Mouse (Mus musculus) kidney, postnatal 14 days (tissue): ENCODE results near the gene Gm37240.

Source experiments
- DNase-seq: peaks from one replicate; pipeline ENCODE4 v3.0.0; 2022; ENCODE audit warnings: mixed read lengths

Gene Gm37240

DNA sequence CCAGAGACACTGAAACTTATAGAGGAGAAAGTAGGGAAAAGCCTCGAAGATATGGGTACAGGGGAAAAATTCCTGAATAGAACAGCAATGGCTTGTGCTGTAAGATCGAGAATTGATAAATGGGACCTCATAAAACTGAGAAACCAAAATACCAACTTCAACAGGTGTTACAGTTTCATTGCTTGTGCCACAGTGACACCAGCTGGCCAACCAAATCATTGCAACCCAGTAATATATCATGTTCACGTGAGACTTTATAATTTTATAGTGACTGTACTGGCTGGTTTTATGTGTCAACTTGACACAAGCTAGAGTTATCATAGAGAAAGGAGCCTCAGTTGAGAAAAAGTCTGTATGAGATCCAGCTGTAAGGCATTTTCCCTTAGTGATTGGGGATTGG, 1344.9 kb downstream of the Gm37240 start:
- peak; percentile 63 for DNase-seq

DNA sequence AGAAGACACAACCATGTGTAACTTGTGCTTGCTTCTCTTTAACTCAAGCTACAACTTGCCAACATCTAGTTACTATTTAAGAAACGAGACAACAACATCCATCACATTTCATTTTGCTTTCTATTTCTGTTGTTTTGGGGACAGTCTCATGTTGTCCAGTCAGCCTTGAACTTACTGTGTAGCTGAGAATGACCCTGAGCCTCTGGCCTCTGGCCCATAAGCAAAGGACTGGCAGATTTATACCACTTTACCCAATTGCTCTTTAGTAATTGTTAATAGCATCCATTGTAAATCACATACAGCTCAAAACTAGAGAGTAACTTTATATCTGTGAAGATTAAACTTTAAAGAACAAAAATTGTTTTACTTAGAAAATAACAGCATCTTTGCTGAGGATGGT, 1345.4 kb downstream of the Gm37240 start:
- no peak for DNase-seq

DNA sequence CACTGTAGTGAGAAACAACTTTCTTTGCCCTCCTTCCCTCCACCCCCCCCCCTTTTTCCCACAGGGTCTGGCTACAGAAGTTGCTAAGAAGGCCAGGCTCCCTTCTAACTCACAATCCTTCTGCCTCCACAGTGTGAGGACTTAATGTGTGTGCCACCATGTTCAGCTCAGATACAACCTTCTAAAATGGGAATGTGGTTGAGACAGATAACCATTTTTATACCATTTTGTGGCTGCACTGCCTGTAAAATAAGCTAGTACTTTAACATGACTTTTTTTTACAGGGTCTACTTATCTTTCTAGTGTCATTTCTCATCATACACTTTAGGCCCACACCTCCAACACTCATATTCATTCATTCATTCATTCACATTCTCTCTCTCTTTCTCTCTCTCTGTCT, 1346.7 kb downstream of the Gm37240 start:
- DNase-seq = no peak

DNA sequence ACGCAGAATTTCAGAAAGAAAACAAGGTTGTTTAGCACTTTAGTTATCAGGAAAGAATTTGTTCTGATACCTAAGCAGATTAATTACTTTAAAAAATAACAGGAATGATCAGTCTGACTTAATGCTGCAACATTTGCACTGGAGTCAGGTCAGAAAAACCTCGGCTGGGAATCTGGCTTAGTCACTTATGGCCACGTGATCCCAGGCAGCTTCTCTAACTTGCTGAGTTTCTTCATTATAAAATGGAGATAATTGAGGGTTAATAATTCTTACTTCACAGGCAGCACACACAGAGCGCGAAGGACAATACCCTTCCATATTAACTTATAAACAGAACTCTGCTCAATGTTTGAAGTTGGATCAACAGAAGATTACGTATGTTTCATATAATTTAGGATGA, 1350.3 kb downstream of the Gm37240 start:
- DNase-seq = no peak

DNA sequence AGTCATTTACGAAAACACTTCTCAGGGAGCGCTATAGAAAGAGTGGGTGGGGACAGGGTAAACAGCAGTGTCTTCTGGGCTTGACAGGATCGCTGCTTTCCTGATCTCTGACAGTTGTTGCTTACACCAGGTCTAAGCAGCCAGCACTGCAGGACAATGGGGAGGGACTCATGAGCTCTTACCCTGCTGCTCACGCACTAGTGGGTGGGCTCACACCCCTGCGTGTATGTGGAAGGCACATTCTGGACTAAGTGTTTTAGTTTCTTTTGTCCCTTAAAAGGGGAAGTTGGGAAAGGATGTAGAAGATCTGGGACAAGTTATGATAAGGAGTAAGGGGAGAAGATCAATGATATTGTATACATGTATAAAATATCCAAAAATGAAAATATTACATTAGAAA, 1354.1 kb downstream of the Gm37240 start:
- DNase-seq = no peak

DNA sequence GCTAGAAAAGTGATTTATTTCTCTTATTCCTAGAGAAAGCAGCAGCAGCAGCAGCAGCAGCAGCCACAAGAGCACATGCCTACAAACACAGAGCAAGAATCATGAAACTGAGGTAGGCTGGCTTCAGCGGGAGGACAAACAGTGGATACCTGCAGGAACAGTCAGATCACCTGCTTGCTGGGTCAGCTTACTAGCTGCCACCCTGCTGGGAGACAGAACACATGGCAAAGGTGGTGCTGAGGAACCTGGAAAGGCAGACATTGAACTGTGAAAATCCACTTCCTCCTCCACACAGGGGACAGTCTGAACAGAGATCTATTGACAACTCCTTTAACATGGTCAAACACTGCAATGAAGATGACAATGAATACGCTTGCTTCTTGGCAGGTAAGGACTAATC, 1358.3 kb downstream of the Gm37240 start:
- no peak for DNase-seq

DNA sequence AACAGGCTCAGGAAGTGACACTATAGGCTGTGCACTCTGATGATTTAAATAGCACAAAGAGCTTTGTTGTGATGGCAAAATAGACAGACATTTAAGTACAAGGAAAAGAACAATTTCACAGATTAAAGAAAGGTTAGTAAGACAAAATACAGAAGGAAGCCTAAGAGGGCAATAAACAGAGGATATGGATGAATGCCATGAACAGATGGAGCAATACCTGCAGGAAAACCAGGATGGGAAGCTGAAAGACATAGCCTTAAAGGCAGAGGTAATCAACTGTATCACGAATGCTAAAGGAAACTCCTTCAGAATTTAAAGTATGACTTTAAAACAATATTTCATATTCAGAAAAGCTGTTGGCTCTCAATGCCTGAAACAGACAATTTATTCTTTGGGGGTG, 1362.4 kb downstream of the Gm37240 start:
- DNase-seq = no peak

DNA sequence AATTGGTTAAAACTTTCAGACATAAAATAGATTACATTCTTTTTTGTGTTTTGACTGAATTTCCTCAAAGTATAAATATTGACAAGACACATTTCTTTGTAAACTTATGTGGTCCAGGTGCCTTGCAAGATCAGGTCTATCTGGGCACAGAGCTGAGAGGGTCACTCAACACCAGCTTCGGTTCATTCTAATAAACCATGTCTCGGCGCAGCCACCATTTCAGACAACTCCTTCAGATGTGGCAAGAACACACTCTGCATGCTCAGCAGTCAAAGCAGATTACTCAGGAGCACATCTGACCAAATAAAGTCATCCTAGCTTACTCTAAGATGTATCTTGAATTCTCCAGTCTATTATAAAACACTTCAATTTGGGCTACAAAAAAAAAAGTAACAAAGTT, 1371.2 kb downstream of the Gm37240 start:
- DNase-seq = no peak

DNA sequence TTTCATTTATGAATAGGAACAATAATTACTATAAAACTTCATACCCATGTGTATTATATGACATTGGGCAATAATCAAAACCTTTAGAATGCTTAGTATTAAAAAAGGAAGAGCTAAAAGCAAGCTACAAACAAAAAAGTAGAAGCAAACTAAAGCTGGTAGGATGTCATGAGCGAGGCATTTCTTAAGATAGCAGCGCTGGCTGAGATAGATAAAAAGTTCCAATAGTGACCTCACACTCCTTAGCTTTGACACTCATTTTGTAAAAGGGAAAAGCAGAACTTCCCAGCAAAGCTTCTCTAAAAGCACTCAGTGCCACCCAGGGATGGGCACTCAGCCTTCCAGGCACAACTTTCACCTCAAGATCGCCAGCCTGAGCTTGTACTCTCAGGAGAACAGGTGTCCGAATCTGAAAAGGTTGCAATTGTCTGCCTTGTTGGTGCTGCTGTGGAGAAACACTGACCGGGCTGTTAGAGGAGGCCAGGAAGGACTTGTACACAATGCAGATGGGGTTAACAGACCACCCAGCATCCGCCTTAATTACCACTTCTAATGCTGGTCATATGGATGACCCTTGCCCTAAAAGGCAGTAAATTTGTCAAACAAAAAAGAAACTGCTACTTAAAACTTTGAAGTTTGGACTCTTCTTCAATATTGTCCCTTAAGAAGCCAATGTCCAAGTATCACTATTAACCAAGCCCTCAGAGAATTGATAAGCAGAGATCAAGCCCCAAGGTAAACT, 1374.4 kb downstream of the Gm37240 start:
- DNase-seq = no peak

DNA sequence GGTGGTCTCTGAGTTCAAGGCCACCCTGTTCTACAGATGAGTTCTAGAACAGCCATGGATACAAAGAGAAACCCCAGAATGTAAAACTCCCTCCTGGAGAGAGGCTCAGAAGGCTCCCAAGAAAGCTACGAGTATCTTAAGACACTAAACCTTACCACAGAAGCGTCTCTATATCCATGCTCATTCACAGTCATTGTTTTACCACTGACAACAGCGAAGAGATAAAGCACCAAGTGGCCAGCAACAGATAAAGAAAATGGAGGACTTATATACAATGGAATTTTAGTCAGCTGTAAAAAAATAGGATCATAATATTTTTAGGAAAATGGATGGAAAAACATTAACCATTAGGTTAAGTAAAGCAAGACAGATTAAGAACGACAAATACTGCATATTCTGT, 1382.1 kb downstream of the Gm37240 start:
- no peak for DNase-seq

DNA sequence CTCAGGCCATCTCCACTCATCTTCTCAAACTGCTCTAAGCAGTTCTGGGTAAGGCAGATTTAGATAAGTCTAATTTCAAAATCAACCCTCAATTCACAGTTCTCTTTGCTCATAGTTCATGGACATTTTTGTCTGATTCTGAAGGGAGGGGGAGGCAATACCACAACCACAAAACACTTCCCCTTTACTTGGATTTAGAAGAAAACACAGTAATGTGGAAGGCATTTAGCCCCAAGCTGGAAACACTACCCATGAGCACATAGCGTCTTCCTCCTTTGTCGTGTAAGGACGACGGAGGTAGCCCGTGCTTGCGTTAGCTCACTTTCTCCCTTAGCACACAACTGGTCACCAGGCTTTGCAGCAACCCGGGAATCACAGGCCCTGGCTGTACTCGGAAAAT, 1383.0 kb downstream of the Gm37240 start:
- DNase-seq = no peak

DNA sequence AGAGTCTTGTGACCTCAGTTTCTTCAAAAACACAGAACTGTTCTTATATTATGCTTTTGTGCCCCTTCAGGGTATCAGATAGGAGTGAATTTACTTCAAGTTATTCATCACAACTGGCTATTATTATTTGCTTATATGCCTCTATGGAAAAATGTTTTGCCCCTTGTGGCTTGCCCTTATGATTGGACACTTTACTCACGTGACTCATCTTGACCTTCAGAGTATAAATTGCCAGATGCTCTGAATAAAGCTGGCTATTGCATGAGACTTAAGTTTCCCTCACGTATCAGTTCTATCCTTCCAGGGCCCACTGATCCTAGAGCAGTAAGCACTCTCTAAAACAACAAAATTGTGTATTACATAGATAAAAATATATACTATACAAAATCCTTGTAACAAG, 1385.2 kb downstream of the Gm37240 start:
- no peak for DNase-seq

DNA sequence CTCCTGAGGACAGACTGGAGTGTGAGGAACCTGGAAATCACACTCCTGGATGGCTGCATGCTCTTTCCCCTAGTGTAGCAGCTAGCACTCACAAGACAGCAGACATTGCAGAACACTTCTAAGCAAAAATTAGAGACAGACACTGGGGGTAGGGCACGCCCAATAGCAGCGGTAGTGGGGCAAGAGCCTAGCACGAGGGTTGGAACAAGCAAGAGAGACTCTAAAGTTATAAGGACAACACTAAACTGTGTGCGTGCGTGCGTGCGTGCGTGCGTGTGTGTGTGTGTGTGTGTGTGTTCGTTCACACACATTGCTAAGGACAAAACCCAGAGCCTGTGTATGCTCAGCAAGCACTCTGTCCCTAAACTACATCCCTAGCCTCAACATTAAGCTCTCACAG, 1386.8 kb downstream of the Gm37240 start:
- no peak for DNase-seq

DNA sequence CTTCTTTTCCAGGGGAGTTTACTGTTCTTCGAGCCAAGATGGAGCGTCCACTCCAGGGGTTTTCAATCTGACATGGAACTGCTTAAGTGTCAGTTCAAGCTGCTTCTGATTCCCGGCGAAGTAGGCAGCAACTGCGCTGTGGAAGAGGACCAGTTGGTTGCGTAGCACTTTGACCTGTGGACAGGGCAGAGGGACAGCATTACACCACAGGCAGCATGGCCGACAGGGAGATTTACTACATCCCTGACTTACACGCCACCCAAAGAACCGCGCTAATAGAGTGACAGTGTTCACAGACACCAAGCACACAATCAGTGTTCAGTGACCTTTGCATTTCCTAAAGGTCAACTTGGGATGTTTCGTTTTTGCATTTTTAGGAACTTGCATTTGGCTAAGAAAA, 1389.6 kb downstream of the Gm37240 start:
- DNase-seq = no peak

DNA sequence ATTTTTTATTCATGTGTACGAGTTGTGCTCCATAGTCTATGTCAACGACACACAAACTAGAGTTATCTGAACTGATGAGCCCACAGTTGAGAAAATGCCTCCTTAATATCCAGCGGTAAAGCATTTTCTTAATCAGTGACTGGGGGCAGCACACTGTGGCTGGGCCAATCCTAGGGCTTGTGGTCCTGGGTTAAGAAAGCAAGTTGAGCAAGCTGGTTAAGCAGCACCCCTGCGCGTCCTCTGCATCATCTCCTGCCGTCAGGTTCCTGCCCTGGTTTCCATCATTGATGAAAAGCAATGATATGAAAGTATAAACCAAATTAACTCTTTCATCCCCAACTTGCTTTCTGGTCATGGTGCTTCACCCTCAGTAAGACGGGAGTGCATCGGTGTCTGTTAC, 1394.7 kb downstream of the Gm37240 start:
- DNase-seq = no peak

DNA sequence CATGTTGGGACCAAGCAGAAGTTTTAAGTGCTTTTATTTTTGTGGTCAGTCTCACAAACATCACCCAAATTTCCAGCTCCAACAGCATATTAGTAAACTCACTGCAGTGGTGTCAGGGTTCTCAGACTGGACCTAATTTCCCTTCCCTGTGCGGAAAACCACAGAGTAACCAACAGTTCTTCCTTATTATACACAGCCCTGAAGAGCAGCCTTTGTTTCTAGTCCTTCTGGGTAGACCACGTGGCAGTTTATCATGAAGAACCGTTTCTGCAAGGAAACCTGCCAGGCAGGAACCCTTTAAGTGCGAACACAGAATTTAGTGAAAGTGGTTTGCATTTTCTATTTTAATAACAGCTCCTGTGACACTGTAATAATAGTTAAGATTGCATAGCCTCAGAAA, 1395.2 kb downstream of the Gm37240 start:
- no peak for DNase-seq

DNA sequence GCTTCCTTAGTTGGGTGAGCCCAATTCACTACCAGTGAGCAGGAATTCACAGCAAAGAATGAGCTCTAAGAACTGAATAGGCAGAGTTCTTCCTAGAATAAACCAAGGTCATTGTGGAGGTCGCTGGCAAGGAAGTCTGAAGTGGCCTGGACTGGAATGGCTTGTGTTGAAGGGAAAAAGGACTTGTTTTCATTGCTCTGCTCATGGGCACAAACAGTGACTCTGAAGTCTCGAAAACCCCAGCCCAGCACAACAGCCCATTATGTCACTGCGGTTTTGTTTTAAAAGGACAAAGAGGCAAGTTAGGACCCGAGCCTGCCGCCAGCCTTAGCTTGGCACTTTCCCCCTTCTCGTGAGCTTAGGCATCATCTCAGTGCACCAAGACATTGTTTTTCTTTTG, 1398.6 kb downstream of the Gm37240 start:
- DNase-seq = no peak

DNA sequence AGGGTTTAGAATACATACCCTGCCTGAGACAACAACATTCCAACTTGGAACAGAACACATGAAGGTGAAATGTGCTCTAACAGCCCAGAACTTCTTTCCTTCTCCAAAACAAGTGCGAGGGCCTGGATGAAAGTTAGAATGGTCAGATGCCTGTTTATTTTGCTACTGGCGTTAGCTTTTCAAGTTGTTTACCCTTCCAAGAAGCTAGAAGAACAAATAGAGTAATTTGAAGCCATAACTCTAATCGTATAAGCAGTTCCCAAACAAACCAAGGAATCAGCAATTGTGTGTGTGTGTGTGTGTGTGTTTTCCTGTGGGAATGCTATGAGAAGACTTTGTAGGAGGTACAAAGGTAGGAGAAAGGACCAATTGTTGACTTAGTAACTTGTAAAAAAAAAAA, 1402.4 kb downstream of the Gm37240 start:
- no peak for DNase-seq

DNA sequence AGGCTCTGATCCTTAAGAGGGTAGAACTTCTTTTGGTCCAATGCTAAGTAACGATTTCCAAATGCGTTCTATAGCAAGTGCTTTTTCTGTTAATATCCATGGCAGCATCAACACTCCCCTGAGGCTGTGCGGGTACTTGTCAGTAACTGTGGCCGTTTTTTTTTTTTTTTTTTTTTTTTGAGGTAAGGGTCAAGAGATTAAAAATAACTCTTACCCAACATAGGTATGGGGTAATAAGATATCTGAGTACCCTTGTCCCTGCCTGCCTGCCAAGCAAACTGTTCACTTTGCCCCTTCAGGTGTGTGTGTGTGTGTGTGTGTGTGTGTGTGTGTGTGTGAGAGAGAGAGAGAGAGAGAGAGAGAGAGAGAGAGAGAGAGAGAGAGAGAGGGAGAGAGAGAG, 1403.0 kb downstream of the Gm37240 start:
- no peak for DNase-seq

DNA sequence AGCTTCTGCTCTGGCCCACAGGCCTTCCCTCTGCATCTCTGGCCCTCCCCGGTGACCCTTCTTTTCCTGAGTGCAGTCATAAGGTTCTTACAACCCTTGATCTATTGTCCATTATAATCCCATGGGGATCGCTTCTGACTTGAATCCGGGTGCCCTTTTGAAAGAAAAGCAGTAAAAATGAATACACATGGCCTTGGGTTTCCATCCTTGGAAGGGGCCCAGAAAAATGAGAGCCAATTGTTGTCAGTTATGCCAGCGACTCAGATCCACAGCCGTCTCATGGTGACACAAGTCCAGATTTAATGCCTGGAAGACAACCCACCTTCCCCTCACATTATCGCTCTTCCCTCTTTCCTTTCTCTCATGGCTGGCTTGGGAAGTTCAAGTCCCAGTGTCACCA, 1405.2 kb downstream of the Gm37240 start:
- no peak for DNase-seq

DNA sequence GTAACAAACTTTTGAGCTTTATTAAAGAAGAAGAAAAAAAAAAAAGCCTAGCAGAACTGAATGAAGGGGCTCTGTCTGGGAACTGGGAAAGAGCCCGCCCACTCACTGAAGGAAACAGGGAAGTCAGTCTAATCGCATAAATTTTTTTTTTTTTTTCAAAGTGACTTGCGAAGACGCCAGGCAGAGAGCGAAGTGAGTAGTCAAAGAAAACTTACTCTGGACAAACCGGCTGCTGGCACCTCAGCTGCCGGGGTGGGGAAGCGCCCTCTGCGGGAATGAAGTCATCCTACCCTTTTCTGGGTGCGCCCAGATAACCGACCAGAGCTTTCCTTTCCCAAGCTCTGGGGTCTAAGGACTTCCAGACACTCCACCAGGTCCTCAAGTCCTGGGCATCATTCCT, 1406.2 kb downstream of the Gm37240 start:
- peak; percentile 56 for DNase-seq

DNA sequence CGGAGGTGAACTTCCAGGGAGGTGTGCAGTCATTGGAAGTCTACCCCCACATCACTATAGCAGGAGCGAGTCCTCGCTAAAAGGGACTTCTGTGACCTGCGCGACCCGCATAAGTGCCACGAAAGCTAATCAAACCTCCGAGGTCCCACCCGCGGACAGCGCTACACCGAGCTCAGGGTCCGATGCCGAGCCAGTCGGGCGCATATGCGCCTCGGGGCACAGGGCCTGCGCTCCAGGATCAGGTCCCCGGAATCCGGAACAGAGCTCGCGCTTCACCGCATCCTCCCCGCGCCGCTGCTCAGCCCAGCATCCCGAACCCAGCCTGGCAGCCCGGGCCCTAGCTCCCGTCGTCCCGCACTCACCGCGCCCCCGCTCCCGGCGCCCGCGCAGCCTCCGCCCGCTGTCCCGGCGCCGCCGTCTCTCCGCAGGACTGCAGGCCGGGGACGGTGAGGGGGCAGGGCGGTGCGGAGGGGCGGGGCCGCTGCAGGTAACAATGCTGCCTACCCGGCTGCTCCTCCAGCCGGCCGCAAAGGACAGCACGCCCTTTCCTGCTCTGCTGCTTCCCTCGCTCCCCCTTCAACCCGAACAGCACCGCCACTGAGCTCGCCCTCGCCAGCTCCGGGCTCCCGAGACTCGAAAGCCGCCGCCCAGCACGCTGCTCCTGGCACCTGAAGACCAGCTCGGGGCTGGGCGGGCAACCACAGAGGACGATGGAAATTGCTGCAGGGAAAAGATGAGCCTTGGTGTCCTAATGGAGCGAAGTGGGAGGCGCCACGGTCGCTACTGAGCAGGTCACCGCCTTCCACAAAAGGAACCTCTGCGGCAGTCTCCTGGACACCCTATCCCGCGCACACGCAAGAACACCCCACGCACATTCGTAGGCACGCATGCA, 1407.1 kb downstream of the Gm37240 start, which contains the start of gene Fhdc1:
Gene Fhdc1, minus strand, starts transcription at position 424 of the 892 bp plus-strand sequence.
- DNase-seq = peak; percentile 79

DNA sequence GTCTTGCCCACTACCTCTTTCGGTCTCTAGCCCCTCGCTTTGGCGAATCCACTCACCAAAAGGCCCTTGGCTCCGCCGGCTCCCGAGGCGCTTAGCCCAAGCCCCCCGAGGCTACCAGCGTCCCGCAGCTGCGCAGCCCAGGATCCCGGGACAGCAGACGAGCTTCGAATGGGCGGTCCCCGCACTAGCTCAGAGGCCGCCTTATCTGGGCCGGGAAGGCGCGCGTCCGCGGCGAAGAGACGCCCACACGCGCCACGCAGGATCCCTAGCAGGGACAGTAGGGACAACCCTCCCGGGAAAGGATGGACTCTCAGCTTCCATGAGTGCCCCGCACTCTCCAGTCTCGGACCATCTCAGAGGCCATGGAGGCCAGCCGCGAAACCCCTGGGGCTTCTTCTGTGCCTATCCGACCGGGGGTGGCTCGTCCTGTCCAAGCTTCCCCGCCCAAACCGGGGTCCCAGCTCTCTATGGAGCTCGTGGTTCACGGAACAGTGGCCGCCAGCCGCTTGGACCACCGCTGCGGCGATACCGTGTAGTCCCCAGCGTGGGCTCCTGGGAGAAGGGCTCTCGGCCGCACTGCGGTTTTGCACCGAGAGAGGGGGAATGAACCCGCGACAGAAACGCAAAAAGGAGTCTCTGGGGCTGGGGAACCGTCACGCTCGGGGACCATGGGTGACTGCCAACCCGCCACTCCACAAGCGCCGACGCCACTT, 1407.9 kb downstream of the Gm37240 start:
- peak; percentile 78 for DNase-seq

DNA sequence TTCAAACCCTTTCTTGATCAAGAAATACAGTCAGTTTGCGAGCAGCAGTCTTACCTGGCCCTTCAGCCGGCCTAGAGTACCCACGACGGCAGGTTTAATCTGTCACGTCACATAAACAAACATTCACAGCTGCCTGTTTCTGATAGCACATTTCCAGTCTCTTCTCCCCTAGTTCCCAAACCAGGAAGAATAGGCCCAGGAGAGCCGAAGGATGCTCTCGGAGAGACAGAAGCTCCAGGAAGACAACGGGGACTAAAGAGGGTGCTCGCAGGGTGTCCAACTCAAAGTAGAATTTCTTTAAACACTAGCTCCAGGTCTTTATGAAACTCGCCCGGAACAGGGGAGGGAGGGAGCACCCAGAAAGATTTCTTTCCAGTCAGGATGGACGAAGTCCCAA, 1408.4 kb downstream of the Gm37240 start:
- no peak for DNase-seq
